Mouse (Mus musculus) heart, embryonic 11.5 days (tissue): ENCODE results near the gene Foxs1. TPM values are rescaled to one million over a fixed set of nuclear protein-coding genes. Genes with fewer than 3 reads are reported as not detected.

Experiments
- ATAC-seq: fragments of 200-750 bp; cut with Nextera tagmentation; replicated peaks from 2 replicates; pipeline ENCODE4 v1.8.0; 2017; ENCODE audit warnings: moderate library complexity; ENCODE audit not compliant: insufficient number of reproducible peaks, low FRiP score, low TSS enrichment
- H3K27ac ChIP-seq: fragments of 300-500 bp; sonication (generic); 2 replicates; pipeline ENCODE4 v1.5.1; 2014; ENCODE audit warnings: mild to moderate bottlenecking, low read depth, low read length
- H3K27me3 ChIP-seq: fragments of 300-500 bp; sonication (generic); 2 replicates; pipeline ENCODE4 v1.6.1; 2014; ENCODE audit warnings: mild to moderate bottlenecking, low read length, mixed read lengths; ENCODE audit not compliant: control insufficient read depth, insufficient read depth
- H3K36me3 ChIP-seq: fragments of 300-500 bp; sonication (generic); 2 replicates; pipeline ENCODE4 v1.6.1; 2014; ENCODE audit warnings: mild to moderate bottlenecking, low read length, moderate library complexity, mixed read lengths; ENCODE audit not compliant: control insufficient read depth, insufficient read depth
- H3K4me1 ChIP-seq: fragments of 300-500 bp; sonication (generic); 2 replicates; pipeline ENCODE4 v1.6.1; 2014; ENCODE audit warnings: low read length; ENCODE audit not compliant: control insufficient read depth, insufficient read depth
- H3K4me2 ChIP-seq: fragments of 300-500 bp; sonication (generic); 2 replicates; pipeline ENCODE4 v1.6.1; 2014; ENCODE audit warnings: mild to moderate bottlenecking, moderate library complexity
- H3K4me3 ChIP-seq: fragments of 300-500 bp; sonication (generic); 2 replicates; pipeline ENCODE4 v1.5.1; 2014; ENCODE audit warnings: low read depth, low read length
- H3K9ac ChIP-seq: fragments of 300-500 bp; sonication (generic); 2 replicates; pipeline ENCODE4 v1.6.1; 2014; ENCODE audit warnings: mild to moderate bottlenecking, low read depth, low read length, moderate library complexity
- H3K9me3 ChIP-seq: fragments of 300-500 bp; sonication (generic); replicated peaks from 2 replicates; pipeline ENCODE4 v1.6.1; 2016; ENCODE audit warnings: low read length; ENCODE audit not compliant: control insufficient read depth
- WGBS: fragments of 180-500 bp; shearing (Covaris S2); extraction: QIAGEN DNeasy Blood & Tissue Kit; methylation state at CpG from one replicate; pipeline ENCODE4 v1.1.7; 2014; ENCODE audit not compliant: insufficient replicate concordance; 5-methylcytosine and 5-hydroxymethylcytosine counted together
- polyA plus RNA-seq: library from polyadenylated mRNA; unstranded; fragments of >200 nt; fragmentation: Nextera tagmentation; extraction: Ambion mirVana; gene quantifications from 2 replicates; pipeline ENCODE4 v1.2.1, GENCODE M21; 2014

Gene Foxs1
- polyA plus RNA-seq, 1 experiment from 2014 or later: 0.52 TPM

DNA sequence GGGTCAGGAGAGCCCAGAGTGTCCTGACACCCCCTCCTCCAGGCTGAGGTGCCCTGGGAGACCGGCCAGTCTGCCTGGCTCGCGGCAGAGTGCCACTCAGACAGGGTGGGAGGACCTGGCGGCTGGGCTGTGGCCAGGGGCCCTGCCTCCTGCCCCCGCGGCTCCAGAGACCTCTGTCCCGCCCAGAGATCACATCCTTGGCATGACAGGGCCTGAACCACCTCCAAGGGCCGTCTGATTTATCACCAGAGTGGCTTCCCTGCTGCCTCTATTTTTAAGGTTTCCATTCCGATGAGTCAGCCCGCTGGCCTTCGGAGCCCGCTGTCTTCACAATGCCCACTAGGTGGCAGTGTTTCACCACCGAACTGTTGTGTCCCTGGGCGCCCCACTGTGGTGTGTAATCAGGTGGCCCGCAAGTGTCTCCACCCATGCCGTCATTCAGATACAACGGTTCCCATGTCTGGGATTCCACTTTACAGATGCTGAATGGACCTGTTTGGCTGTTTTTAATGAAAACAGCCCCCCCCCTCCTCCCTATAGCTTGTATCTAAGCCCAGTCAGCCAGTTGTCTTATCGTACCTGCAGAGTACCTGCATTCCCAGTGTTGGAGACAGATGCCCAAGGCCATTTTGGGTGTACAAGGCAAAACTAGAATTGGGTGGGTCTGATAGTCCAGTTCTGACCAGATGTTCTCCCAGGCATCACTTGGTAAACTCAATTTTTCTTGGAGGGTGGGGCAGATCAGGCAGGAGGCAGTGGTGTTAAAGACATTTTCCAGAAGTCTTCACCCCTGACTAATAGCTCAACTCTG lies 18.5 kb downstream of the Foxs1 start:
- Histone ChIP-seq H3K9ac (0 out of 2 replicates have a peak overlapping the region, but pooled peaks have one; percentile 10), H3K4me1 (peaks cover 12% of the 10 kb centered on the region), H3K27ac (no peak overlapping the region), H3K4me3 (peak overlapping the region; percentile 25; the same call in 1 of the 2 replicates), H3K9me3 (no peaks in the 10 kb centered on the region), H3K36me3 (no peaks in the 10 kb centered on the region), H3K4me2 (peak overlapping the region; percentile 61), H3K27me3 (peaks cover 52% of the 10 kb centered on the region)
- 3% methylated on average over 18 of the region's 18 CpGs for WGBS
- ATAC-seq: peak; percentile 29; the same call in 1 of the 2 replicates

- H3K9me3 ChIP-seq: no peaks in the 10 kb centered on the region
- 37% methylated on average over 7 of the region's 7 CpGs for WGBS
- H3K27me3 ChIP-seq: peaks cover 50% of the 10 kb centered on the region
- no peak overlapping the region for H3K9ac ChIP-seq
- ATAC-seq: no peak
- H3K4me3 ChIP-seq: no peak overlapping the region
- no peak overlapping the region for H3K4me2 ChIP-seq
- no peaks in the 10 kb centered on the region for H3K36me3 ChIP-seq
- H3K4me1 ChIP-seq: peaks cover 6% of the 10 kb centered on the region
- H3K27ac ChIP-seq: no peak overlapping the region
These were observed 19.5 kb downstream of the Foxs1 start for GRCm38 (mm10) chr2:152913471-152913870.

- ATAC-seq: no peak
- WGBS: 19% methylated on average over 6 of the region's 6 CpGs
- Histone ChIP-seq H3K4me2 (no peak overlapping the region), H3K9me3 (no peaks in the 10 kb centered on the region), H3K4me3 (no peak overlapping the region), H3K4me1 (peaks cover 15% of the 10 kb centered on the region), H3K9ac (no peak overlapping the region), H3K36me3 (no peaks in the 10 kb centered on the region), H3K27me3 (peaks cover 45% of the 10 kb centered on the region), H3K27ac (no peak overlapping the region)
These were observed 21.6 kb downstream of the Foxs1 start for GRCm38 (mm10) chr2:152911432-152911831.

- no peak within 1 kb of the TSS for H3K27ac ChIP-seq
- no peak within 1 kb of the TSS for H3K9ac ChIP-seq
- H3K4me2 ChIP-seq: no peak within 1 kb of the TSS
- peaks cover 45% of the 10 kb centered on the region for H3K27me3 ChIP-seq
- peaks cover 19% of the 10 kb centered on the region for H3K4me1 ChIP-seq
- no peaks in the 10 kb centered on the region for H3K36me3 ChIP-seq
- 22% methylated on average over 12 of the region's 12 CpGs for WGBS
- no peak for ATAC-seq
- no peaks in the 10 kb centered on the region for H3K9me3 ChIP-seq
- no peak within 1 kb of the TSS for H3K4me3 ChIP-seq
These were observed 22.0 kb downstream of the Foxs1 start, which contains the start of gene Mylk2 for GRCm38 (mm10) chr2:152911031-152911430. Gene Mylk2, plus strand, starts transcription at chr2:152911352.

- Histone ChIP-seq H3K9me3 (no peaks in the 10 kb centered on the region), H3K36me3 (no peaks in the 10 kb centered on the region), H3K27me3 (peaks cover 45% of the 10 kb centered on the region), H3K4me1 (peaks cover 26% of the 10 kb centered on the region), H3K9ac (no peak overlapping the region), H3K27ac (no peak overlapping the region), H3K4me3 (no peak overlapping the region), H3K4me2 (no peak overlapping the region)
- no peak for ATAC-seq
- 72% methylated on average over 6 of the region's 6 CpGs for WGBS
These were observed 23.2 kb downstream of the Foxs1 start for GRCm38 (mm10) chr2:152909848-152910247.

- no peaks in the 10 kb centered on the region for H3K36me3 ChIP-seq
- peaks cover 29% of the 10 kb centered on the region for H3K27me3 ChIP-seq
- no peak overlapping the region for H3K9ac ChIP-seq
- ATAC-seq: no peak
- H3K4me2 ChIP-seq: no peak overlapping the region
- peak overlapping the region; percentile 41; the same call in 1 of the 2 replicates for H3K27ac ChIP-seq
- H3K4me1 ChIP-seq: peaks cover 31% of the 10 kb centered on the region
- no peak overlapping the region for H3K4me3 ChIP-seq
- 51% methylated on average over 14 of the region's 14 CpGs for WGBS
- no peaks in the 10 kb centered on the region for H3K9me3 ChIP-seq
These were observed 25.7 kb downstream of the Foxs1 start for GRCm38 (mm10) chr2:152907114-152907943.

DNA sequence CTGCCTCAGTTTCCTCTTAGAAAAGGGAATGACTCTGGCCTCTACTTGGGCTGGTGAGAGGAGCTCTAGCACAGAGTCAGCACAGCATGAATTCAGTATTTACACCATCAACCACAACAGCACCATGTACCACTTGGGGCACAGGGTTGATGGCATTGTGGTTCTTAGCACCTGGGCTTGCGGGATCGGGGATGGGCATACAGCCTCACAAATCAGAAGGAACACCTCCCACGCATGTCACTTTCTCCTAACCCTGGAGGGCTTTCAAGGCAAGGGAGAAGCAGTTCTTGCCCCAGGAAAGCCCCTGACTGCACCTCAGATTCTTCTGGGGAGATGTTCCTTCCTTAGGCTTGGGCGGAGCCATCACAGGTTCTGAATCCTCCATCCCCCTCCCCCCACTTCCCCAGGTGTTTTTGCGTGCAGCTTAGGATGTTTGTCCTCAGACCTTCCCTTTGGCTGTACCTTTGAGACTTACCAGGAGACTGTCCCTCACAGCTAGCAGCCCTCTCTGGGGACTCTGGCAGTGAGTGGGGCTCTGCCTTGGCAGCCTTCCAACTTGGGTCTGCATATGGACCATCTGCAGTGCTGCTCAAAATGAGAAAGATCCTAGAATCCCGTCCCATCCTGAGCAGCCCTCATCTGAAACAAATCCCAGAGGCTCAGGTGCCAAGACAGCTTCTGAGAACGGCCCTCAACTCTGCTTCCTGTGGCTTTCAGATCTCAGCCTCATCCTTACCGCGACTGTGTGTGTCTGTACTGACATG lies 26.6 kb downstream of the Foxs1 start:
- no peaks in the 10 kb centered on the region for H3K36me3 ChIP-seq
- H3K9ac ChIP-seq: no peak overlapping the region
- H3K4me1 ChIP-seq: peaks cover 31% of the 10 kb centered on the region
- H3K27ac ChIP-seq: peak overlapping the region; percentile 55; the same call in 1 of the 2 replicates
- H3K4me2 ChIP-seq: no peak overlapping the region
- peaks cover 20% of the 10 kb centered on the region for H3K27me3 ChIP-seq
- ATAC-seq: no peak
- H3K9me3 ChIP-seq: no peaks in the 10 kb centered on the region
- 49% methylated on average over 9 of the region's 9 CpGs for WGBS
- no peak overlapping the region for H3K4me3 ChIP-seq
